Mouse (Mus musculus): ENCODE data around the gene Them7. TPM values are rescaled to one million over a fixed set of nuclear protein-coding genes. Genes with fewer than 3 reads are reported as not detected.

The Them7 gene
- total and polyA plus RNA-seq, 3 experiments: not detected

- TF ChIP-seq USF1 (IDR thresholded peaks at IDR 0.05; ENCODE audit: low read depth, low read length) (no peak), GABPA (IDR thresholded peaks at IDR 0.05; ENCODE audit: low read depth, low read length) (no peak), TAL1 (IDR thresholded peaks at IDR 0.05; ENCODE audit: low read length) (peak; percentile 78), ZMIZ1 (IDR thresholded peaks at IDR 0.05; ENCODE audit: low read depth, low read length) (no peak), CTCF (IDR thresholded peaks at IDR 0.05 in 2 of 3, conservative IDR thresholded peaks at IDR 0.05 in 1 of 3; ENCODE audit: control insufficient read depth in 1 of 3, insufficient read depth in 1 of 3, low read depth in 2 of 3, low read length in 3 of 3, poor library complexity in 1 of 3, severe bottlenecking in 1 of 3) (no peak), MYB (IDR thresholded peaks at IDR 0.05; ENCODE audit: low read depth, low read length) (peak; percentile 60), NRF1 (IDR thresholded peaks at IDR 0.05; ENCODE audit: insufficient read depth, low read depth, low read length, poor library complexity, severe bottlenecking) (no peak), MEF2A (IDR thresholded peaks at IDR 0.05; ENCODE audit: extremely low read depth, insufficient replicate concordance, low read depth, low read length, poor library complexity, severe bottlenecking) (no peak)
Observed at GRCm38 (mm10) chr2:105219229-105219628, 4.9 kb upstream of the Them7 start (continued).

GRCm38 (mm10) chr2:105219664-105220063 lies 4.5 kb upstream of the Them7 start:
- Histone ChIP-seq H3K4me3 (ENCODE audit: control insufficient read depth in 1 of 2, insufficient read depth in 1 of 2, low read depth in 2 of 2, low read length in 2 of 2) (peak overlapping the region; percentile 6 to 42; a peak in 3 of 4 replicates), H3K27me3 (ENCODE audit: control insufficient read depth in 1 of 2, insufficient read depth in 2 of 2, low read length in 2 of 2) (no peaks in the 10 kb centered on the region), H3K79me2 (ENCODE audit: control insufficient read depth, insufficient read depth, low read length, poor library complexity) (no peaks in the 10 kb centered on the region), H3K27ac (ENCODE audit: control insufficient read depth, low read depth, low read length) (peak overlapping the region; percentile 90), H3K9ac (ENCODE audit: control insufficient read depth, low read depth, low read length, poor library complexity, severe bottlenecking) (peak overlapping the region; percentile 48), H3K4me1 (ENCODE audit: control insufficient read depth in 1 of 2, insufficient read depth in 2 of 2, low read length in 2 of 2) (peaks cover 15 to 34% of the 10 kb centered on the region in 2 experiments), H3K9me3 (replicated peaks; ENCODE audit: insufficient read depth, low read length) (no peaks in the 10 kb centered on the region), H3K36me3 (ENCODE audit: control insufficient read depth in 1 of 2, insufficient read depth in 2 of 2, low read length in 2 of 2) (peaks cover 0 to 26% of the 10 kb centered on the region in 2 experiments; a peak in 2 of 4 replicates)
- DNase-seq (ENCODE audit: low read depth, low spot score): peak; percentile 81
- TF ChIP-seq MYC (IDR thresholded peaks at IDR 0.05; ENCODE audit: low read depth, low read length) (0 out of 2 replicates have a peak, but pooled peaks have one; percentile 27), KAT2A (conservative IDR thresholded peaks at IDR 0.05; ENCODE audit: low read depth, low read length) (no peak), POLR2AphosphoS5 (IDR thresholded peaks at IDR 0.05; ENCODE audit: borderline replicate concordance, low read depth, low read length) (no peak), CHD1 (IDR thresholded peaks at IDR 0.05; ENCODE audit: low read depth, low read length) (no peak), GATA1 (IDR thresholded peaks at IDR 0.05; ENCODE audit: low read depth, low read length) (peak; percentile 64), USF2 (IDR thresholded peaks at IDR 0.05; ENCODE audit: borderline replicate concordance in 1 of 2, insufficient read depth in 1 of 2, low read depth in 1 of 2, low read length in 2 of 2) (no peak), MEF2A (IDR thresholded peaks at IDR 0.05; ENCODE audit: extremely low read depth, insufficient replicate concordance, low read depth, low read length, poor library complexity, severe bottlenecking) (no peak), POLR2A (IDR thresholded peaks at IDR 0.05; ENCODE audit: control insufficient read depth in 1 of 2, insufficient read depth in 1 of 2, low read depth in 1 of 2, low read length in 2 of 2, poor library complexity in 1 of 2) (no peak), MXI1 (IDR thresholded peaks at IDR 0.05; ENCODE audit: low read depth, low read length) (0 out of 2 replicates have a peak, but pooled peaks have one; percentile 26), POLR2AphosphoS2 (IDR thresholded peaks at IDR 0.05; ENCODE audit: low read length) (no peak), SIN3A (IDR thresholded peaks at IDR 0.05; ENCODE audit: low read length) (no peak; the same call in 1 of the 2 replicates), MAZ (IDR thresholded peaks at IDR 0.05; ENCODE audit: low read depth, low read length) (no peak), RCOR1 (IDR thresholded peaks at IDR 0.05; ENCODE audit: low read depth, low read length) (peak; percentile 28; the same call in 1 of the 2 replicates), MAFK (IDR thresholded peaks at IDR 0.05; ENCODE audit: borderline replicate concordance, low read depth, low read length) (no peak), TBP (IDR thresholded peaks at IDR 0.05; ENCODE audit: low read depth, low read length) (no peak), JUND (IDR thresholded peaks at IDR 0.05; ENCODE audit: low read depth, low read length) (no peak), USF1 (IDR thresholded peaks at IDR 0.05; ENCODE audit: low read depth, low read length) (no peak), NELFE (IDR thresholded peaks at IDR 0.05; ENCODE audit: low read depth, low read length) (no peak), TCF12 (IDR thresholded peaks at IDR 0.05; ENCODE audit: low read depth, low read length) (0 out of 2 replicates have a peak, but pooled peaks have one; percentile 29), NRF1 (IDR thresholded peaks at IDR 0.05; ENCODE audit: insufficient read depth, low read depth, low read length, poor library complexity, severe bottlenecking) (peak; percentile 42; the same call in 1 of the 2 replicates), ETS1 (IDR thresholded peaks at IDR 0.05; ENCODE audit: low read depth, low read length) (peak; percentile 37; the same call in 1 of the 2 replicates), EP300 (IDR thresholded peaks at IDR 0.05; ENCODE audit: low read depth in 1 of 2, low read length in 2 of 2) (peak in 1 of 2 experiments; percentile 48; a peak in 3 of 4 replicates), ZMIZ1 (IDR thresholded peaks at IDR 0.05; ENCODE audit: low read depth, low read length) (no peak), MAX (IDR thresholded peaks at IDR 0.05; ENCODE audit: low read length) (peak; percentile 70), RAD21 (IDR thresholded peaks at IDR 0.05; ENCODE audit: low read depth, low read length) (no peak), E2F4 (IDR thresholded peaks at IDR 0.05; ENCODE audit: borderline replicate concordance, low read depth, low read length) (no peak), MYB (IDR thresholded peaks at IDR 0.05; ENCODE audit: low read depth, low read length) (no peak), ELF1 (IDR thresholded peaks at IDR 0.05; ENCODE audit: low read depth, low read length) (no peak), BHLHE40 (IDR thresholded peaks at IDR 0.05; ENCODE audit: borderline replicate concordance, low read depth, low read length) (peak; percentile 67; the same call in 1 of the 2 replicates), UBTF (IDR thresholded peaks at IDR 0.05; ENCODE audit: borderline replicate concordance, insufficient read depth, low read depth, low read length) (no peak)
